7 mouse cellular contexts compared by ENCODE assay signal in the genomic region with DNA sequence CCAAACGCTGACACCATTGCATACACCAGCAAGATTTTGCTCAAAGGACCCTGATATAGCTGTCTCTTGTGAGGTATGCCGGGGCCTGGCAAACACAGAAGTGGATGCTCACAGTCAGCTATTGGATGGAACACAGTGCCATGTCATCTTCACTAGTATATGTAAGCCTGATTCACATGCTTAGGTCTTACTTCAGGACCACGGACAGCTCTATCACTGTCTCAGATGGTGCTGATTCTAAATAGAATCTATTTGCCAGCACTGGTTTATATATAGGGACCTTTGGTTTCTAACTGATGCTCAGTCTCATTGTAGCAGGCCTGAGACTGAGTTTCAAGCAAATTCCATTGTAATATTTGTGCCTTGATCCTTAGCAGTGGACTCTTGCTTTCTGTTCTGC.
DNase-seq lines count a peak whose midpoint lies in the region; ATAC-seq and TF ChIP-seq lines count a peak whose summit lies in the region.
"Not testable (repeated sequence)": the region's sequence is repeated elsewhere in the genome, so short reads cannot be mapped to it uniquely, and the experiment has no call there.

No protein-coding gene starts in this region.

- not testable (repeated sequence) for H3K4me1 ChIP-seq in embryonic facial prominence, embryonic 12.5 days; hindbrain, embryonic 11.5 days (replicated peaks; ENCODE audit: control insufficient read depth, insufficient read depth, low read length); lung, postnatal 0 days (ENCODE audit: insufficient read depth, low read depth, low read length)

- H3K4me3 ChIP-seq in embryonic facial prominence, embryonic 12.5 days; hindbrain, embryonic 11.5 days (ENCODE audit: low read depth, low read length); lung, postnatal 0 days (ENCODE audit: low read depth, low read length): not testable (repeated sequence)

- H3K9ac ChIP-seq in embryonic facial prominence, embryonic 12.5 days; hindbrain, embryonic 11.5 days (ENCODE audit: low read depth, low read length); lung, postnatal 0 days (replicated peaks; ENCODE audit: low read depth): not testable (repeated sequence)

- not testable (repeated sequence) for H3K9me3 ChIP-seq in embryonic facial prominence, embryonic 12.5 days; hindbrain, embryonic 11.5 days (ENCODE audit: control insufficient read depth, low read length); lung, postnatal 0 days (ENCODE audit: low read length)

- not testable (repeated sequence) for H3K4me2 ChIP-seq in embryonic facial prominence, embryonic 12.5 days (replicated peaks); hindbrain, embryonic 11.5 days (replicated peaks; ENCODE audit: low read depth, low read length); lung, postnatal 0 days (replicated peaks; ENCODE audit: low read depth, low read length)

- not testable (repeated sequence) for H3K27ac ChIP-seq in embryonic facial prominence, embryonic 12.5 days; hindbrain, embryonic 11.5 days (ENCODE audit: low read depth, low read length); lung, postnatal 0 days (ENCODE audit: low read length)

- TF ChIP-seq CTCF in brain, embryonic 14.5 days (IDR thresholded peaks at IDR 0.05; ENCODE audit: borderline replicate concordance, extremely low read depth, insufficient read depth, insufficient read length); lung, postnatal 0 days (IDR thresholded peaks at IDR 0.05): not testable (repeated sequence)

- TF ChIP-seq POLR2A in brain, embryonic 14.5 days (IDR thresholded peaks at IDR 0.05; ENCODE audit: borderline replicate concordance, extremely low read depth, insufficient read depth, insufficient read length, poor library complexity, severe bottlenecking): not testable (repeated sequence)

- 0 out of 2 replicates have a peak, but pooled peaks have one; percentile 22 for ATAC-seq in embryonic facial prominence, embryonic 12.5 days (ENCODE audit: insufficient number of reproducible peaks, insufficient read depth, low FRiP score, low TSS enrichment)
- ATAC-seq in hindbrain, embryonic 11.5 days (ENCODE audit: low FRiP score); lung, postnatal 0 days: not testable (repeated sequence)

- DNase-seq in MEL-GATA-1-ER (ENCODE audit: extremely low read depth, low read depth): peak; percentile 10
- DNase-seq in brain, embryonic 14.5 days (ENCODE audit: low read depth): peak; percentile 66
- peak; percentile 45 for DNase-seq in hindbrain, embryonic 11.5 days (ENCODE audit: low spot score)
- peak; percentile 41 for DNase-seq in kidney, postnatal 14 days
- peak; percentile 33 for DNase-seq in lung, postnatal 0 days (ENCODE audit: low spot score)
- DNase-seq in ovary, postnatal 14 days (ENCODE audit: low spot score): peak; percentile 18

- not testable (repeated sequence) for TF ChIP-seq EP300 in lung, postnatal 0 days (IDR thresholded peaks at IDR 0.05)

- not testable (repeated sequence) for H3K36me3 ChIP-seq in embryonic facial prominence, embryonic 12.5 days; hindbrain, embryonic 11.5 days (ENCODE audit: control insufficient read depth, insufficient read depth, low read length); lung, postnatal 0 days (ENCODE audit: insufficient read depth, low read length)

- 52% methylated on average over 3 of the region's 3 CpGs for WGBS in embryonic facial prominence, embryonic 12.5 days
- 60% methylated on average over 3 of the region's 3 CpGs for WGBS in hindbrain, embryonic 11.5 days
- 40% methylated on average over 3 of the region's 3 CpGs for WGBS in lung, postnatal 0 days

- not testable (repeated sequence) for H3K27me3 ChIP-seq in embryonic facial prominence, embryonic 12.5 days; hindbrain, embryonic 11.5 days (ENCODE audit: control insufficient read depth, insufficient read depth, low read length); lung, postnatal 0 days (replicated peaks; ENCODE audit: insufficient read depth, low read length)

Comparison
In these comparisons a context has a peak if more than half of its experiments do, and no peak if none do; other contexts are left out.
1. DNase-seq: peak in every context shown above with its lines; median percentile 66 in brain, embryonic 14.5 days; 45 in hindbrain, embryonic 11.5 days; 41 in kidney, postnatal 14 days; 33 in lung, postnatal 0 days; 18 in ovary, postnatal 14 days; 10 in MEL-GATA-1-ER.